Mouse (Mus musculus) brain, embryonic 14.5 days (tissue): ENCODE measurements around the gene Zfp385a.

Experiments used
- CTCF ChIP-seq: fragments of 200-500 bp; IDR thresholded peaks from 2 replicates; pipeline ENCODE4 v1.5.1; 2012; ENCODE audit warnings: inconsistent platforms, mild to moderate bottlenecking, moderate library complexity, borderline replicate concordance; ENCODE audit not compliant: insufficient read depth, insufficient read length; ENCODE audit errors: extremely low read depth
- POLR2A ChIP-seq: fragments of 200-500 bp; IDR thresholded peaks from 2 replicates; pipeline ENCODE4 v1.6.1; 2012; ENCODE audit warnings: mild to moderate bottlenecking, inconsistent platforms, borderline replicate concordance; ENCODE audit not compliant: poor library complexity, insufficient read depth, insufficient read length, severe bottlenecking; ENCODE audit errors: extremely low read depth

- TF ChIP-seq CTCF (peak; percentile 62; the same call in 1 of the 2 replicates), POLR2A (no peak)
Measured at GRCm38 (mm10) chr15:103347275-103347684, 7.4 kb upstream of the Zfp385a start.
